Mouse (Mus musculus): ENCODE data around the gene Stag3.

The Stag3 gene

GRCm38 (mm10) chr5:138268980-138269379 lies 11.1 kb upstream of the Stag3 start:
- in situ Hi-C loops (cut with MseI, MboI): no loop called here

- in situ Hi-C loops (cut with MseI, MboI): no loop called here
Observed at GRCm38 (mm10) chr5:138271232-138271631, 8.8 kb upstream of the Stag3 start.

- in situ Hi-C loops (cut with MseI, MboI): no loop called here
Observed at GRCm38 (mm10) chr5:138272409-138272923, 7.6 kb upstream of the Stag3 start, which contains the start of gene Gal3st4. Gene Gal3st4, minus strand, starts transcription at chr5:138272840.

- in situ Hi-C loops (cut with MseI, MboI): no loop called here
Observed at GRCm38 (mm10) chr5:138274186-138274585, 5.9 kb upstream of the Stag3 start.

DNA sequence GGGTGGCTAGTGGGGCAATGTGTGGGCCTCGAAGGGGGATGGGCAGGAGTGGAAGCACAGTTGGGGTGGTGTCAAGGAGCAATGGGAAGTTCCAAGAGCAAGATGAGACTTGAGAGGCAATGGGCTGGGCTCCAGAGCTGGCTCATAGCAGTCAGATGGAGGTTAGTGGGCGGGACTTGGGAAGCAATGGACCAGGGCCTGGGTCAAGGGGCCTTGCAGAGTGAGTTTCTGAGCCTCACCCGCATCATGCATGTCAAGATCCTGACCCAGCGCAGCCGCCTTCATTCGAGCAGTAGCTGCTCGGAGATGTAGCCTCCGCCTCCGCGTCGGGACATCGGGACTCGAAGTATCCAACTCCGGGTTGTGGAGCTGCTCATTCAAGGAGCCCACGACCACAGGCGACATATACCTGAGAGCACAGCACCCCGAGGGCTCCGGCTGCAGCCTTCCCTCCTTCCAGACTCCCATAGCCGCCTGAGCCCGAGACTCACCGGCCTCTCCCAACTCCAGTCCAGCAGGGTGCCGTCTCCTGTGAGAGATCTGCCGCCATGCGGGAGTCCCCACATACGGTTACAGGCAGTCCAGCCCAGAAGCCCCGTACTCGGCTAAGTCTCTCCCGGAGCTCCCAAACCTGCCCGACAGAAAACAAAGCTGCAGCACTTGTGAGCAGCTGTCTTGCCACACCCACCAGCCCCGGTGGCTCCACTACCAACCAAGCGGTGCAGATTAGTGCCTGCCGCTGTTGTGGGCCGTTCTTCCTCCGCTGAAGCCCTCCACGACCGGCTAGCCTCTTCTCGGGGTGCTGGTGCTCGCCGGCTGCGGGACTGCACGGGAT lies 4.6 kb upstream of the Stag3 start:
- in situ Hi-C loops (cut with MseI, MboI): no loop called here

DNA sequence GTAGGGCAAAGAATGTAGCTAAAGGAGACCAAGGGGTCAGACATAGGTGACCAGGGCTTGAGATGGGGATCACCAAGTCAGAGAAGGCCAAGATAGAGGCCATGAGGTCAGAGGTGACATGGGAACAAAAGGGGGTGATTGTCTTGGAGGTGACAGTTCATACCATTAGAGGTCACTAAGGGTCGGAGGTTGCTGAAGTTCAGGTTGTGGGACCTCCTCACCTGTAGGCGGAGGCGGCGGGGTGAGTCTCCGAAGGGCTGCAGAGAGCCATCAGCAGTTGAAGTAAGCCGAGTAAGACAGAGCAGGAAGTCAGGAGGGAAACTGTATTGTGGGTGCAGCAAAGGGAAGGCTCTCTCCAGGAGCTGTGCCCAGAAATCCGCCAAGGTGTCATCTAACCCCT lies 2.0 kb upstream of the Stag3 start:
- in situ Hi-C loops (cut with MseI, MboI): no loop called here

DNA sequence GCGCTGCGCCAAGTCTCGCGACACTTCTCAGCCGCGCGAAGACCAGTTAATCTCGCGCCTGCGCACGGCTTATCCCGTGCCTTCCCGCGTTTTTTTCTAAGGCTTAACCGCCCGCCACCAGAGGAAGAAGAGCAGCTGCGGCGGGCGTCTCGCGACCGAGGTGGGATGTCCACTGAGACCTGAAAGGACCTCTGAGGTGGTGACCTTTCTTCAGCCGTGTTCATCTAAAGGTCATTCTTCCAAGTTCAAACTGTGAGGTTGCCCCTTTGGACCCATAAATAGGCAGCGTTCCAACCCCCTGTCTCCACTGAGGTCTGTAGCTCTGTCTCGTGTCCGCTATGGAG lies 357 bp downstream of the Stag3 start:
- in situ Hi-C loops (cut with MseI, MboI): loop anchor here in 1 of 2 experiments (10.0 kb wide), 1 partner anchor 174 kb away; no protein-coding TSS in a partner anchor

- in situ Hi-C loops (cut with MseI, MboI): loop anchor here in 1 of 2 experiments (10.0 kb wide), 1 partner anchor 174 kb away; no protein-coding TSS in a partner anchor
Observed at GRCm38 (mm10) chr5:138280829-138281228, 789 bp downstream of the Stag3 start.

- in situ Hi-C loops (cut with MseI, MboI): loop anchor here in 1 of 2 experiments (10.0 kb wide), 1 partner anchor 173 kb away; no protein-coding TSS in a partner anchor
Observed at GRCm38 (mm10) chr5:138281798-138282197, 1.8 kb downstream of the Stag3 start.

DNA sequence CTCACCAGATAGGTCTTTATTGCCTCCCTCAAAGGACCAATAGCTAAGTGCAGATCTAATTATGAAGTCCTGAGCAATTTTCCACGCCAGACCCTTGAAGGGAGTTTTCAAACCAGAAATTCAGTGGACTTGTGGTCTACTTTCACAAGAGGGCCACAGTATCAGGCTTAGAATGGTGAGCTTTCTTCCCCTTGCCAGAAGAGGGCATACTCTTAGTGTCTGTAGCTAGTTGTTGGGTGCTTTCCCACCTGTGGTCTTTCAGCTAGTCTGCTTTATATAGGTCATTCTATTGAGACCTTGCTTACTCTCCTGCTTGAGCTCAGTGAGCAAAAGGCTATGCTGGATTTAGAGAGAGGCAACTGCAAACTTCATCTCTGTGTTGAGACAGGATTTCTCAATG lies 3.5 kb downstream of the Stag3 start:
- in situ Hi-C loops (cut with MseI, MboI): loop anchor here in 1 of 2 experiments (10.0 kb wide), 1 partner anchor 171 kb away; no protein-coding TSS in a partner anchor

- in situ Hi-C loops (cut with MseI, MboI): loop anchor here in 1 of 2 experiments (10.0 kb wide), 1 partner anchor 167 kb away; no protein-coding TSS in a partner anchor
Observed at GRCm38 (mm10) chr5:138287861-138288260, 7.8 kb downstream of the Stag3 start.

- in situ Hi-C loops (cut with MseI, MboI): no loop called here
Observed at GRCm38 (mm10) chr5:138291638-138292037, 11.6 kb downstream of the Stag3 start.

- in situ Hi-C loops (cut with MseI, MboI): no loop called here
Observed at GRCm38 (mm10) chr5:138294158-138294557, 14.1 kb downstream of the Stag3 start.

DNA sequence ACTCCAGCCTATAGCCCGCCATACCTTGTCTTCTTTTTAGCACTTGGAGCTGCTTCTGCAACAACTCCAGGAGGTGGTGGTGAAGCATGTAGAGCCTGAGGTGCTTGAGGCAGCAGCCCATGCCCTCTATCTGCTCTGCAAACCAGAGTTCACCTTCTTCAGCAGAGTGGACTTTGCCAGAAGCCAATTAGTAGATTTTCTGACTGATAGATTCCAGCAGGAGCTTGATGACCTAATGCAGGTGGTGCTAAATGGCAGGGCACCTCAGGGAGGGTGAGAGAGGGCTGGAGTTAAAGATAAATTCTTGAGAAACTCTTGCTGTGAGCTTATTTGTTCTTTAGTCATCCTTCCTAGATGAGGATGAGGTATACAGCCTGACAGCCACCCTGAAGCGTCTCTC lies 19.6 kb downstream of the Stag3 start:
- in situ Hi-C loops (cut with MseI, MboI): no loop called here

GRCm38 (mm10) chr5:138312795-138313194 lies 32.8 kb downstream of the Stag3 start:
- in situ Hi-C loops (cut with MseI, MboI): no loop called here

- in situ Hi-C loops (cut with MseI, MboI): no loop called here
Observed at GRCm38 (mm10) chr5:138341661-138342060, 61.6 kb downstream of the Stag3 start, which contains the start of gene Pvrig. Gene Pvrig, plus strand, starts transcription at chr5:138341961.

DNA sequence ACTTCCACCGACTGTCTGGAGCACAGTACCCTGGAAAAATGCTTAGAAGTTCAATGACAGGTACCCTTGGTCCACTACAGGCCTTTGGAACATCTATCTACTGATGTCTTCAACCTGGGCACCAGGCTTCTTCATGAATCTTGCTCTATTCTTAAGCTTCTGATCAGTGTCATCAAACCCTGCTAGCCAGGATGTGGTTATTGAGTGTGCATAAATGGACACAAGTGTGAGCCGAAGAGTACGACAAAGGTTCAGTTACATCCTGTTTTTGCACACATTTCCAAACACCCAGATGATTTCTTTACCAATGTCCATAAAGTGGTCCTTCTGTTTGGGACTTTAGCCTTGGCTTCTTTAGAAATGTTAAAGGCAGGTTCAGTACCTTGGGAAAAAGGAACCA lies 63.2 kb downstream of the Stag3 start:
- in situ Hi-C loops (cut with MseI, MboI): no loop called here
